Mouse (Mus musculus) kidney, postnatal 4 days (tissue): ENCODE data around the gene Epha8.
A peak's percentile ranks its signal among the peaks of the same experiment; 100 is the strongest.

Experiments used
- DNase-seq, 2 experiments: peaks; one replicate each; pipeline ENCODE4 v3.0.0; 2021; ENCODE audit warnings: mixed read lengths in 2 of 2

Epha8 gene

GRCm38 (mm10) chr4:136956751-136957446 is at the start of gene Epha8:
Gene Epha8 (minus strand): TSS chr4:136956816.
- no peak for DNase-seq

GRCm38 (mm10) chr4:137001825-137002224 is 45.2 kb upstream of the Epha8 start:
- no peak for DNase-seq

GRCm38 (mm10) chr4:137001020-137001419 is 44.4 kb upstream of the Epha8 start:
- no peak for DNase-seq

GRCm38 (mm10) chr4:136998371-136998770 is 41.8 kb upstream of the Epha8 start:
- no peak for DNase-seq

GRCm38 (mm10) chr4:136997723-136998345 is 41.2 kb upstream of the Epha8 start:
- DNase-seq: no peak

- DNase-seq: no peak
Measured at GRCm38 (mm10) chr4:136996933-136997332, 40.3 kb upstream of the Epha8 start.

- DNase-seq: no peak
Measured at GRCm38 (mm10) chr4:136995361-136995760, 38.7 kb upstream of the Epha8 start.

- DNase-seq: no peak
Measured at GRCm38 (mm10) chr4:136981993-136982695, 25.5 kb upstream of the Epha8 start.

GRCm38 (mm10) chr4:136981347-136981746 is 24.7 kb upstream of the Epha8 start:
- DNase-seq: peak; percentile 79 to 87

GRCm38 (mm10) chr4:136980921-136981320 is 24.3 kb upstream of the Epha8 start:
- DNase-seq: peak; percentile 24 to 47

GRCm38 (mm10) chr4:136977244-136977643 is 20.6 kb upstream of the Epha8 start:
- no peak for DNase-seq

- DNase-seq: peak; percentile 77 to 78
Measured at GRCm38 (mm10) chr4:136970939-136971338, 14.3 kb upstream of the Epha8 start.

GRCm38 (mm10) chr4:136969503-136970276 is 13.1 kb upstream of the Epha8 start:
- no peak for DNase-seq

- DNase-seq: no peak
Measured at GRCm38 (mm10) chr4:136969096-136969495, 12.5 kb upstream of the Epha8 start.

GRCm38 (mm10) chr4:136967511-136967910 is 10.9 kb upstream of the Epha8 start:
- no peak for DNase-seq

GRCm38 (mm10) chr4:136966493-136967390 is 10.1 kb upstream of the Epha8 start:
- DNase-seq: no peak

- no peak for DNase-seq
Measured at GRCm38 (mm10) chr4:136964990-136965421, 8.4 kb upstream of the Epha8 start.

- DNase-seq: peak in 1 of 2 experiments; percentile 38
Measured at GRCm38 (mm10) chr4:136962447-136962846, 5.8 kb upstream of the Epha8 start.

GRCm38 (mm10) chr4:136961642-136962285 is 5.1 kb upstream of the Epha8 start:
- DNase-seq: peak; percentile 41 to 62

- peak; percentile 44 to 60 for DNase-seq
Measured at GRCm38 (mm10) chr4:136960581-136960980, 4.0 kb upstream of the Epha8 start.

- no peak for DNase-seq
Measured at GRCm38 (mm10) chr4:136960068-136960467, 3.5 kb upstream of the Epha8 start.
